Mouse (Mus musculus): ENCODE measurements around the gene Dnajc16. TPM values are rescaled to one million over a fixed set of nuclear protein-coding genes. Genes with fewer than 3 reads are reported as not detected.

The Dnajc16 gene
- polyA plus RNA-seq, 1 experiment from 2014 or later = 5.8 TPM

GRCm38 (mm10) chr4:141792554-141793281, 2.0 kb upstream of the Dnajc16 start:
- Histone ChIP-seq H3K4me2 (ENCODE audit: low read depth, low read length) (peak overlapping the region; percentile 45), H3K27me3 (ENCODE audit: control insufficient read depth, insufficient read depth, low read length) (no peaks in the 10 kb centered on the region), H3K27ac (ENCODE audit: low read depth, low read length) (peak overlapping the region; percentile 84), H3K36me3 (ENCODE audit: control insufficient read depth, insufficient read depth, low read length) (no peaks in the 10 kb centered on the region), H3K9ac (replicated peaks; ENCODE audit: low read depth, low read length) (0 out of 2 replicates have a peak overlapping the region, but pooled peaks have one; percentile 21), H3K4me3 (ENCODE audit: low read depth, low read length) (peak overlapping the region; percentile 45), H3K4me1 (ENCODE audit: control insufficient read depth, insufficient read depth, low read length) (peaks cover 15% of the 10 kb centered on the region; the same call in 1 of the 2 replicates), H3K9me3 (ENCODE audit: control insufficient read depth, low read length) (no peaks in the 10 kb centered on the region)
- no peak for ATAC-seq (ENCODE audit: low read depth)
- 9% methylated on average over 10 of the region's 10 CpGs for WGBS

- Histone ChIP-seq H3K4me3 (ENCODE audit: low read depth, low read length) (no peak overlapping the region), H3K27ac (ENCODE audit: low read depth, low read length) (no peak overlapping the region), H3K9ac (replicated peaks; ENCODE audit: low read depth, low read length) (no peak overlapping the region), H3K4me2 (ENCODE audit: low read depth, low read length) (no peak overlapping the region), H3K27me3 (ENCODE audit: control insufficient read depth, insufficient read depth, low read length) (no peaks in the 10 kb centered on the region), H3K9me3 (ENCODE audit: control insufficient read depth, low read length) (no peaks in the 10 kb centered on the region), H3K36me3 (ENCODE audit: control insufficient read depth, insufficient read depth, low read length) (no peaks in the 10 kb centered on the region), H3K4me1 (ENCODE audit: control insufficient read depth, insufficient read depth, low read length) (peaks cover 15% of the 10 kb centered on the region; the same call in 1 of the 2 replicates)
- no peak for ATAC-seq (ENCODE audit: low read depth)
- WGBS = 87% methylated on average over 8 of the region's 8 CpGs
Observed at GRCm38 (mm10) chr4:141791951-141792350, 1.2 kb upstream of the Dnajc16 start.

- 92% methylated on average over 7 of the region's 7 CpGs for WGBS
- no peak overlapping the region for H3K4me2 ChIP-seq (ENCODE audit: low read depth, low read length)
Observed at GRCm38 (mm10) chr4:141791486-141791885, 755 bp upstream of the Dnajc16 start.

GRCm38 (mm10) chr4:141789564-141790218, 1.0 kb downstream of the Dnajc16 start:
- peaks cover 8% of the 10 kb centered on the region; the same call in 1 of the 2 replicates for H3K4me1 ChIP-seq (ENCODE audit: control insufficient read depth, insufficient read depth, low read length)
- peak overlapping the region; percentile 88 for H3K9ac ChIP-seq (replicated peaks; ENCODE audit: low read depth, low read length)
- H3K36me3 ChIP-seq (ENCODE audit: control insufficient read depth, insufficient read depth, low read length) = peaks cover 5% of the 10 kb centered on the region; the same call in 1 of the 2 replicates
- WGBS = 57% methylated on average over 3 of the region's 3 CpGs
- peak overlapping the region; percentile 79 for H3K4me2 ChIP-seq (ENCODE audit: low read depth, low read length)
- H3K27me3 ChIP-seq (ENCODE audit: control insufficient read depth, insufficient read depth, low read length) = no peaks in the 10 kb centered on the region
- H3K4me3 ChIP-seq (ENCODE audit: low read depth, low read length) = peak overlapping the region; percentile 85
- H3K27ac ChIP-seq (ENCODE audit: low read depth, low read length) = 0 out of 2 replicates have a peak overlapping the region, but pooled peaks have one; percentile 62
- no peak for ATAC-seq (ENCODE audit: low read depth)
- H3K9me3 ChIP-seq (ENCODE audit: control insufficient read depth, low read length) = no peaks in the 10 kb centered on the region

More at GRCm38 (mm10) chr4:141791486-141791885, 755 bp upstream of the Dnajc16 start:
- no peak for ATAC-seq (ENCODE audit: low read depth)
- Histone ChIP-seq H3K36me3 (ENCODE audit: control insufficient read depth, insufficient read depth, low read length) (no peaks in the 10 kb centered on the region), H3K4me3 (ENCODE audit: low read depth, low read length) (no peak overlapping the region), H3K27me3 (ENCODE audit: control insufficient read depth, insufficient read depth, low read length) (no peaks in the 10 kb centered on the region), H3K9ac (replicated peaks; ENCODE audit: low read depth, low read length) (no peak overlapping the region), H3K27ac (ENCODE audit: low read depth, low read length) (no peak overlapping the region), H3K4me1 (ENCODE audit: control insufficient read depth, insufficient read depth, low read length) (peaks cover 15% of the 10 kb centered on the region; the same call in 1 of the 2 replicates), H3K9me3 (ENCODE audit: control insufficient read depth, low read length) (no peaks in the 10 kb centered on the region)

- H3K27me3 ChIP-seq (ENCODE audit: control insufficient read depth, insufficient read depth, low read length) = no peaks in the 10 kb centered on the region
- no peak overlapping the region for H3K4me3 ChIP-seq (ENCODE audit: low read depth, low read length)
- H3K36me3 ChIP-seq (ENCODE audit: control insufficient read depth, insufficient read depth, low read length) = peaks cover 18% of the 10 kb centered on the region
- no peak overlapping the region for H3K4me2 ChIP-seq (ENCODE audit: low read depth, low read length)
- H3K27ac ChIP-seq (ENCODE audit: low read depth, low read length) = no peak overlapping the region
- H3K9me3 ChIP-seq (ENCODE audit: control insufficient read depth, low read length) = no peaks in the 10 kb centered on the region
- no peak overlapping the region for H3K9ac ChIP-seq (replicated peaks; ENCODE audit: low read depth, low read length)
- 84% methylated on average over 7 of the region's 7 CpGs for WGBS
- ATAC-seq (ENCODE audit: low read depth) = no peak
- peaks cover 5% of the 10 kb centered on the region; the same call in 1 of the 2 replicates for H3K4me1 ChIP-seq (ENCODE audit: control insufficient read depth, insufficient read depth, low read length)
Observed at GRCm38 (mm10) chr4:141787462-141787861, 3.3 kb downstream of the Dnajc16 start.

GRCm38 (mm10) chr4:141787046-141787445, 3.7 kb downstream of the Dnajc16 start:
- H3K27ac ChIP-seq (ENCODE audit: low read depth, low read length) = no peak overlapping the region
- ATAC-seq (ENCODE audit: low read depth) = no peak
- no peaks in the 10 kb centered on the region for H3K27me3 ChIP-seq (ENCODE audit: control insufficient read depth, insufficient read depth, low read length)
- WGBS = 57% methylated on average over 6 of the region's 6 CpGs
- H3K36me3 ChIP-seq (ENCODE audit: control insufficient read depth, insufficient read depth, low read length) = peaks cover 22% of the 10 kb centered on the region
- H3K4me3 ChIP-seq (ENCODE audit: low read depth, low read length) = no peak overlapping the region
- H3K9ac ChIP-seq (replicated peaks; ENCODE audit: low read depth, low read length) = no peak overlapping the region
- H3K4me2 ChIP-seq (ENCODE audit: low read depth, low read length) = no peak overlapping the region
- H3K4me1 ChIP-seq (ENCODE audit: control insufficient read depth, insufficient read depth, low read length) = peaks cover 5% of the 10 kb centered on the region; the same call in 1 of the 2 replicates
- no peaks in the 10 kb centered on the region for H3K9me3 ChIP-seq (ENCODE audit: control insufficient read depth, low read length)

- Histone ChIP-seq H3K4me2 (ENCODE audit: low read depth, low read length) (no peak overlapping the region), H3K4me3 (ENCODE audit: low read depth, low read length) (no peak overlapping the region), H3K9me3 (ENCODE audit: control insufficient read depth, low read length) (no peaks in the 10 kb centered on the region), H3K9ac (replicated peaks; ENCODE audit: low read depth, low read length) (no peak overlapping the region), H3K36me3 (ENCODE audit: control insufficient read depth, insufficient read depth, low read length) (peaks cover 30% of the 10 kb centered on the region), H3K4me1 (ENCODE audit: control insufficient read depth, insufficient read depth, low read length) (peaks cover 5% of the 10 kb centered on the region; the same call in 1 of the 2 replicates), H3K27me3 (ENCODE audit: control insufficient read depth, insufficient read depth, low read length) (no peaks in the 10 kb centered on the region), H3K27ac (ENCODE audit: low read depth, low read length) (no peak overlapping the region)
- 92% methylated on average over 13 of the region's 13 CpGs for WGBS
- no peak for ATAC-seq (ENCODE audit: low read depth)
Observed at GRCm38 (mm10) chr4:141786141-141786540, 4.6 kb downstream of the Dnajc16 start.

GRCm38 (mm10) chr4:141784835-141785234, 5.9 kb downstream of the Dnajc16 start:
- Histone ChIP-seq H3K9ac (replicated peaks; ENCODE audit: low read depth, low read length) (no peak overlapping the region), H3K4me1 (ENCODE audit: control insufficient read depth, insufficient read depth, low read length) (peaks cover 3% of the 10 kb centered on the region; the same call in 1 of the 2 replicates), H3K9me3 (ENCODE audit: control insufficient read depth, low read length) (no peaks in the 10 kb centered on the region), H3K27me3 (ENCODE audit: control insufficient read depth, insufficient read depth, low read length) (no peaks in the 10 kb centered on the region), H3K27ac (ENCODE audit: low read depth, low read length) (no peak overlapping the region), H3K4me2 (ENCODE audit: low read depth, low read length) (no peak overlapping the region), H3K4me3 (ENCODE audit: low read depth, low read length) (no peak overlapping the region), H3K36me3 (ENCODE audit: control insufficient read depth, insufficient read depth, low read length) (peaks cover 41% of the 10 kb centered on the region)
- ATAC-seq (ENCODE audit: low read depth) = no peak
- 82% methylated on average over 5 of the region's 5 CpGs for WGBS
